Mouse (Mus musculus) intestine, embryonic 15.5 days (tissue): ENCODE measurements around the gene Cse1l. TPM values are rescaled to one million over a fixed set of nuclear protein-coding genes. Genes with fewer than 3 reads are reported as not detected.

Experiments used
- ATAC-seq: fragments of 200-750 bp; cut with Nextera tagmentation; 2 replicates; pipeline ENCODE4 v1.8.0; 2017; ENCODE audit warnings: moderate TSS enrichment, moderate library complexity
- H3K27ac ChIP-seq: fragments of 300-500 bp; sonication (generic); 2 replicates; pipeline ENCODE4 v1.5.1; 2015; ENCODE audit warnings: mild to moderate bottlenecking, inconsistent platforms
- H3K27me3 ChIP-seq: fragments of 300-500 bp; sonication (generic); replicated peaks from 2 replicates; pipeline ENCODE4 v1.6.1; 2015; ENCODE audit warnings: inconsistent platforms
- H3K36me3 ChIP-seq: fragments of 300-500 bp; sonication (generic); 2 replicates; pipeline ENCODE4 v1.6.1; 2015; ENCODE audit warnings: inconsistent platforms
- H3K4me1 ChIP-seq: fragments of 300-500 bp; sonication (generic); replicated peaks from 2 replicates; pipeline ENCODE4 v1.6.1; 2015; ENCODE audit warnings: inconsistent platforms
- H3K4me2 ChIP-seq: fragments of 300-500 bp; sonication (generic); replicated peaks from 2 replicates; pipeline ENCODE4 v1.6.1; 2015; ENCODE audit warnings: mild to moderate bottlenecking, inconsistent platforms
- H3K4me3 ChIP-seq: fragments of 300-500 bp; sonication (generic); replicated peaks from 2 replicates; pipeline ENCODE4 v1.5.1; 2015; ENCODE audit warnings: inconsistent platforms
- H3K9ac ChIP-seq: fragments of 300-500 bp; sonication (generic); 2 replicates; pipeline ENCODE4 v1.6.1; 2015; ENCODE audit warnings: inconsistent platforms
- H3K9me3 ChIP-seq: fragments of 300-500 bp; sonication (generic); 2 replicates; pipeline ENCODE4 v1.6.1; 2016; ENCODE audit warnings: inconsistent platforms
- WGBS: fragments of 180-500 bp; shearing (Covaris S2); methylation state at CpG from one replicate; pipeline ENCODE4 v1.1.7; 2015; 5-methylcytosine and 5-hydroxymethylcytosine counted together
- polyA plus RNA-seq: library from polyadenylated mRNA; unstranded; fragments of >200 nt; fragmentation: Nextera tagmentation; extraction: Ambion mirVana; gene quantifications from 2 replicates; pipeline ENCODE4 v1.2.1, GENCODE M21; 2015

The Cse1l gene
- polyA plus RNA-seq, 1 experiment from 2014 or later, result 107 TPM

- no peak overlapping the region for H3K4me2 ChIP-seq
- no peaks in the 10 kb centered on the region for H3K27me3 ChIP-seq
- no peaks in the 10 kb centered on the region for H3K9me3 ChIP-seq
- ATAC-seq, result no peak
- no peaks in the 10 kb centered on the region for H3K4me1 ChIP-seq
- no peak overlapping the region for H3K27ac ChIP-seq
- no peak overlapping the region for H3K9ac ChIP-seq
- peaks cover 3% of the 10 kb centered on the region; the same call in 1 of the 2 replicates for H3K36me3 ChIP-seq
- H3K4me3 ChIP-seq, result no peak overlapping the region
- 76% methylated on average over 10 of the region's 10 CpGs for WGBS
These were observed 20.2 kb upstream of the Cse1l start for GRCm38 (mm10) chr2:166885619-166886018.

- no peak for ATAC-seq
- Histone ChIP-seq H3K4me2 (no peak overlapping the region), H3K27ac (no peak overlapping the region), H3K4me3 (no peak overlapping the region), H3K9me3 (no peaks in the 10 kb centered on the region), H3K27me3 (no peaks in the 10 kb centered on the region), H3K9ac (no peak overlapping the region), H3K36me3 (peaks cover 3% of the 10 kb centered on the region; the same call in 1 of the 2 replicates), H3K4me1 (no peaks in the 10 kb centered on the region)
- WGBS, result 84% methylated on average over 3 of the region's 3 CpGs
These were observed 19.6 kb upstream of the Cse1l start for GRCm38 (mm10) chr2:166886231-166886630.

GRCm38 (mm10) chr2:166887816-166888215 lies 18.0 kb upstream of the Cse1l start:
- ATAC-seq, result peak; percentile 17; the same call in 1 of the 2 replicates
- Histone ChIP-seq H3K4me2 (no peak overlapping the region), H3K4me1 (0 out of 2 replicates have a peak, but pooled peaks cover 2% of the 10 kb centered on the region), H3K4me3 (no peak overlapping the region), H3K27ac (no peak overlapping the region), H3K36me3 (peaks cover 7% of the 10 kb centered on the region; the same call in 1 of the 2 replicates), H3K9ac (no peak overlapping the region), H3K9me3 (no peaks in the 10 kb centered on the region), H3K27me3 (no peaks in the 10 kb centered on the region)
- 43% methylated on average over 11 of the region's 11 CpGs for WGBS

- no peak overlapping the region for H3K4me3 ChIP-seq
- no peaks in the 10 kb centered on the region for H3K27me3 ChIP-seq
- no peak overlapping the region for H3K9ac ChIP-seq
- peak; percentile 31; the same call in 1 of the 2 replicates for ATAC-seq
- no peak overlapping the region for H3K27ac ChIP-seq
- no peaks in the 10 kb centered on the region for H3K9me3 ChIP-seq
- peaks cover 24% of the 10 kb centered on the region for H3K36me3 ChIP-seq
- no peak overlapping the region for H3K4me2 ChIP-seq
- H3K4me1 ChIP-seq, result 0 out of 2 replicates have a peak, but pooled peaks cover 2% of the 10 kb centered on the region
- WGBS, result 71% methylated on average over 9 of the region's 9 CpGs
These were observed 14.4 kb upstream of the Cse1l start for GRCm38 (mm10) chr2:166891366-166891880.

- WGBS, result 76% methylated on average over 8 of the region's 8 CpGs
- no peak overlapping the region for H3K9ac ChIP-seq
- ATAC-seq, result peak; percentile 53; the same call in 1 of the 2 replicates
- no peak overlapping the region for H3K27ac ChIP-seq
- 0 out of 2 replicates have a peak, but pooled peaks cover 2% of the 10 kb centered on the region for H3K4me1 ChIP-seq
- H3K36me3 ChIP-seq, result peaks cover 24% of the 10 kb centered on the region
- H3K27me3 ChIP-seq, result no peaks in the 10 kb centered on the region
- H3K4me2 ChIP-seq, result no peak overlapping the region
- H3K9me3 ChIP-seq, result no peaks in the 10 kb centered on the region
- no peak overlapping the region for H3K4me3 ChIP-seq
These were observed 13.6 kb upstream of the Cse1l start for GRCm38 (mm10) chr2:166892158-166892680.

- Histone ChIP-seq H3K9me3 (no peaks in the 10 kb centered on the region), H3K27ac (no peak overlapping the region), H3K4me2 (no peak overlapping the region), H3K4me3 (no peak overlapping the region), H3K9ac (no peak overlapping the region), H3K4me1 (0 out of 2 replicates have a peak, but pooled peaks cover 2% of the 10 kb centered on the region), H3K27me3 (no peaks in the 10 kb centered on the region), H3K36me3 (peaks cover 24% of the 10 kb centered on the region)
- no peak for ATAC-seq
- 90% methylated on average over 5 of the region's 5 CpGs for WGBS
These were observed 12.8 kb upstream of the Cse1l start for GRCm38 (mm10) chr2:166893036-166893435.

- Histone ChIP-seq H3K27me3 (no peaks in the 10 kb centered on the region), H3K36me3 (peaks cover 20% of the 10 kb centered on the region), H3K9ac (no peak overlapping the region), H3K4me3 (no peak overlapping the region), H3K4me2 (no peak overlapping the region), H3K4me1 (0 out of 2 replicates have a peak, but pooled peaks cover 2% of the 10 kb centered on the region), H3K27ac (no peak overlapping the region), H3K9me3 (no peaks in the 10 kb centered on the region)
- 83% methylated on average over 13 of the region's 13 CpGs for whole genome bisulfite sequencing
- ATAC-seq, result no peak
These were observed 9.5 kb upstream of the Cse1l start for GRCm38 (mm10) chr2:166896368-166896767.

GRCm38 (mm10) chr2:166896974-166897373 lies 8.9 kb upstream of the Cse1l start:
- 84% methylated on average over 12 of the region's 12 CpGs for WGBS
- Histone ChIP-seq H3K4me2 (no peak overlapping the region), H3K9me3 (no peaks in the 10 kb centered on the region), H3K27me3 (no peaks in the 10 kb centered on the region), H3K4me3 (no peak overlapping the region), H3K4me1 (no peaks in the 10 kb centered on the region), H3K27ac (no peak overlapping the region), H3K9ac (no peak overlapping the region), H3K36me3 (peaks cover 17% of the 10 kb centered on the region; the same call in 1 of the 2 replicates)
- no peak for ATAC-seq

- H3K9me3 ChIP-seq, result no peaks in the 10 kb centered on the region
- H3K27ac ChIP-seq, result no peak overlapping the region
- no peak overlapping the region for H3K4me2 ChIP-seq
- no peaks in the 10 kb centered on the region for H3K27me3 ChIP-seq
- WGBS, result 81% methylated on average over 2 of the region's 2 CpGs
- peaks cover 10% of the 10 kb centered on the region; the same call in 1 of the 2 replicates for H3K36me3 ChIP-seq
- no peaks in the 10 kb centered on the region for H3K4me1 ChIP-seq
- no peak overlapping the region for H3K4me3 ChIP-seq
- ATAC-seq, result 0 out of 2 replicates have a peak, but pooled peaks have one; percentile 47
- no peak overlapping the region for H3K9ac ChIP-seq
These were observed 6.7 kb upstream of the Cse1l start for GRCm38 (mm10) chr2:166899161-166899560.

GRCm38 (mm10) chr2:166899746-166900145 lies 6.1 kb upstream of the Cse1l start:
- Histone ChIP-seq H3K4me1 (no peaks in the 10 kb centered on the region), H3K9me3 (no peaks in the 10 kb centered on the region), H3K27ac (no peak overlapping the region), H3K36me3 (peaks cover 5% of the 10 kb centered on the region; the same call in 1 of the 2 replicates), H3K27me3 (no peaks in the 10 kb centered on the region), H3K9ac (no peak overlapping the region), H3K4me3 (no peak overlapping the region), H3K4me2 (no peak overlapping the region)
- WGBS, result 66% methylated on average over 3 of the region's 3 CpGs
- ATAC-seq, result no peak

- WGBS, result 89% methylated on average over 8 of the region's 8 CpGs
- Histone ChIP-seq H3K4me2 (no peak overlapping the region), H3K9ac (no peak overlapping the region), H3K4me1 (no peaks in the 10 kb centered on the region; the same call in 1 of the 2 replicates), H3K27ac (no peak overlapping the region), H3K36me3 (peaks cover 2% of the 10 kb centered on the region; the same call in 1 of the 2 replicates), H3K9me3 (no peaks in the 10 kb centered on the region), H3K27me3 (no peaks in the 10 kb centered on the region), H3K4me3 (no peak overlapping the region)
- ATAC-seq, result no peak
These were observed 4.9 kb upstream of the Cse1l start for GRCm38 (mm10) chr2:166900792-166901505.

- no peak overlapping the region for H3K4me3 ChIP-seq
- H3K9ac ChIP-seq, result no peak overlapping the region
- no peaks in the 10 kb centered on the region for H3K36me3 ChIP-seq
- no peaks in the 10 kb centered on the region for H3K27me3 ChIP-seq
- H3K9me3 ChIP-seq, result no peaks in the 10 kb centered on the region
- no peak for ATAC-seq
- no peak overlapping the region for H3K27ac ChIP-seq
- peaks cover 9% of the 10 kb centered on the region for H3K4me1 ChIP-seq
- WGBS, result 88% methylated on average over 6 of the region's 6 CpGs
- H3K4me2 ChIP-seq, result no peak overlapping the region
These were observed 2.0 kb upstream of the Cse1l start for GRCm38 (mm10) chr2:166903719-166904282.
